Mouse (Mus musculus) limb, embryonic 14.5 days (tissue): ENCODE measurements at regions not wholly inside any gene's neighbourhood (a gene's known extent, or its start where the extent isn't known, plus 50 kb on each side); places are given as distances from the start of the nearest gene placed in this dataset.

Source experiments
- ATAC-seq: fragments of 200-750 bp; cut with Nextera tagmentation; 2 replicates; pipeline ENCODE4 v1.8.0; 2017; ENCODE audit warnings: low read depth, moderate number of reproducible peaks, moderate TSS enrichment; ENCODE audit not compliant: low FRiP score
- DNase-seq: peaks from one replicate; pipeline ENCODE4 v3.0.0-alpha.2; 2015; ENCODE audit warnings: low spot score
- H3K27ac ChIP-seq: fragments of 300-500 bp; sonication (generic); replicated peaks from 2 replicates; pipeline ENCODE4 v1.5.1; 2014; ENCODE audit warnings: low read depth, mild to moderate bottlenecking, low read length, moderate library complexity, mixed read lengths
- H3K27me3 ChIP-seq: fragments of 300-500 bp; sonication (generic); 2 replicates; pipeline ENCODE4 v1.6.1; 2014; ENCODE audit warnings: low read length, mixed read lengths; ENCODE audit not compliant: control insufficient read depth, insufficient read depth
- H3K36me3 ChIP-seq: fragments of 300-500 bp; sonication (generic); 2 replicates; pipeline ENCODE4 v1.6.1; 2014; ENCODE audit warnings: mild to moderate bottlenecking, low read length, moderate library complexity, mixed read lengths; ENCODE audit not compliant: control insufficient read depth, insufficient read depth
- H3K4me1 ChIP-seq: fragments of 300-500 bp; sonication (generic); 2 replicates; pipeline ENCODE4 v1.6.1; 2014; ENCODE audit warnings: antibody characterized with exemption, low read length, mixed read lengths; ENCODE audit not compliant: control insufficient read depth, insufficient read depth
- H3K4me2 ChIP-seq: fragments of 300-500 bp; sonication (generic); replicated peaks from 2 replicates; pipeline ENCODE4 v1.6.1; 2014; ENCODE audit warnings: low read depth, mild to moderate bottlenecking, low read length, moderate library complexity; ENCODE audit not compliant: severe bottlenecking
- H3K4me3 ChIP-seq: fragments of 300-500 bp; sonication (generic); replicated peaks from 2 replicates; pipeline ENCODE4 v1.5.1; 2014; ENCODE audit warnings: low read length
- H3K9ac ChIP-seq: fragments of 300-500 bp; sonication (generic); 2 replicates; pipeline ENCODE4 v1.6.1; 2014; ENCODE audit warnings: mild to moderate bottlenecking, low read depth, low read length, moderate library complexity; ENCODE audit not compliant: severe bottlenecking
- H3K9me3 ChIP-seq: fragments of 300-500 bp; sonication (generic); 2 replicates; pipeline ENCODE4 v1.6.1; 2016; ENCODE audit warnings: low read length; ENCODE audit not compliant: control insufficient read depth
- POLR2A ChIP-seq: fragments of 200-500 bp; IDR thresholded peaks from 2 replicates; pipeline ENCODE4 v1.8.0; 2012; ENCODE audit warnings: inconsistent platforms, mild to moderate bottlenecking, moderate library complexity, borderline replicate concordance; ENCODE audit not compliant: insufficient read depth, insufficient read length; ENCODE audit errors: extremely low read depth
- WGBS: fragments of 180-500 bp; shearing (Covaris S2); extraction: QIAGEN DNeasy Blood & Tissue Kit; methylation state at CpG from one replicate; pipeline ENCODE4 v1.1.7; 2014; 5-methylcytosine and 5-hydroxymethylcytosine counted together

- Histone ChIP-seq H3K36me3 (no peaks in the 10 kb centered on the region), H3K9ac (no peak overlapping the region), H3K9me3 (no peaks in the 10 kb centered on the region), H3K27me3 (no peaks in the 10 kb centered on the region), H3K4me1 (no peaks in the 10 kb centered on the region), H3K27ac (no peak overlapping the region), H3K4me3 (no peak overlapping the region), H3K4me2 (no peak overlapping the region)
- DNase-seq (no peak), ATAC-seq (no peak)
- TF ChIP-seq POLR2A = no peak
- 78% methylated on average over 3 of the region's 3 CpGs for WGBS
Observed at GRCm38 (mm10) chr9:68409786-68410185, 243.8 kb upstream of the Rora start.

DNA sequence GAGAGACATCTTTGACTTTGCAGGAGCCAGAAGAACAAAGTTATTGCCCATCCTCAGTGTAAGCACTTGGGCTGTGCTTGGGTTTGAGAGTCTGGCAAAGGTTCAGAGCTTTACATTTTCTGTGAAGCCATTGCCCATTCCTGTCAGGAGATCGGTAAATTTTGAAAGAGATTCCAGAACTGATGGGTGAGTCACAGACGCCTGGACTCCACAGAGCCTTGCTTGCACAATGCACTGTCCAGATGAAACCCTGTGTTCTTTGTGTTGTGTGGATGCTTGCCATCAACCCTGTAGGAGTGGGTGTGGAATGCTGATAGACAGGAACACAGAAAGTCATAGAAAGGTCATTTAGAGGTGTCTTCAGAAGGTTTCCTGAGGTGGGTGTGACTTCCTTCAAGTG, 227.3 kb upstream of the Rora start:
- 73% methylated on average over 2 of the region's 2 CpGs for WGBS
- no peak for TF ChIP-seq POLR2A
- Histone ChIP-seq H3K9me3 (no peaks in the 10 kb centered on the region), H3K4me1 (no peaks in the 10 kb centered on the region), H3K36me3 (no peaks in the 10 kb centered on the region), H3K27me3 (no peaks in the 10 kb centered on the region), H3K4me3 (no peak overlapping the region), H3K4me2 (no peak overlapping the region), H3K27ac (no peak overlapping the region), H3K9ac (no peak overlapping the region)
- no peak for ATAC-seq
- DNase-seq = no peak

GRCm38 (mm10) chr9:68462755-68463154, 190.8 kb upstream of the Rora start:
- WGBS = 92% methylated on average over 5 of the region's 5 CpGs
- Histone ChIP-seq H3K36me3 (no peaks in the 10 kb centered on the region), H3K9me3 (no peaks in the 10 kb centered on the region), H3K27ac (no peak overlapping the region), H3K27me3 (no peaks in the 10 kb centered on the region), H3K4me1 (no peaks in the 10 kb centered on the region), H3K9ac (no peak overlapping the region), H3K4me3 (no peak overlapping the region), H3K4me2 (no peak overlapping the region)
- no peak for DNase-seq
- no peak for TF ChIP-seq POLR2A
- no peak for ATAC-seq

- no peak overlapping the region for H3K27ac ChIP-seq
- ATAC-seq = no peak
Observed at GRCm38 (mm10) chr9:68463637-68464304, 189.8 kb upstream of the Rora start.

DNA sequence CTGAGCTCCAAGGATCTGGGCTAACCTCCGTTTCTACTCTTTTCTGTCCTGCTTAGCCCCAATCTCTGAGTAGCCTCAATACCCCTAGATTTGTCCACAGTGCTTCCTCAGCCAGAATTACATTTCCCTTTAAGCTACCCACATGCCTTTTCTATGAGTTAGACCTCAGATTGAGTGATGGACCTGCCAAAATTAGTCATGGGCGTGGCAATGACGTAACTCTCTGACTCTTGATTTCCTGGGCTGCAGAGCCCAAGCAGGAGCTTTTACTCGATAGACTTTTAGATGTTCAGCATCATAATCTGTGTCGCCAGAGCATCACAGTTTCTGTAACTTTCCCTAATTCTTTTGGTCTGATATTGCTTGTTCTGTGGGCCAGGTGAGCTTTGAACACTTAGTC, 186.9 kb upstream of the Rora start:
- no peak for DNase-seq
- no peaks in the 10 kb centered on the region for H3K36me3 ChIP-seq
- no peak overlapping the region for H3K4me2 ChIP-seq
- no peak overlapping the region for H3K4me3 ChIP-seq
- no peak overlapping the region for H3K9ac ChIP-seq
- H3K27me3 ChIP-seq = no peaks in the 10 kb centered on the region
- no peaks in the 10 kb centered on the region for H3K9me3 ChIP-seq
- no peak for TF ChIP-seq POLR2A
- 83% methylated on average over 5 of the region's 5 CpGs for WGBS
- no peaks in the 10 kb centered on the region for H3K4me1 ChIP-seq
- no peak overlapping the region for H3K27ac ChIP-seq
- no peak for ATAC-seq

More at GRCm38 (mm10) chr9:68463637-68464304, 189.8 kb upstream of the Rora start:
- no peaks in the 10 kb centered on the region for H3K27me3 ChIP-seq
- no peak overlapping the region for H3K4me2 ChIP-seq
- TF ChIP-seq POLR2A = no peak
- H3K4me1 ChIP-seq = no peaks in the 10 kb centered on the region
- H3K36me3 ChIP-seq = no peaks in the 10 kb centered on the region
- no peaks in the 10 kb centered on the region for H3K9me3 ChIP-seq
- WGBS = 71% methylated on average over 4 of the region's 4 CpGs
- H3K4me3 ChIP-seq = no peak overlapping the region
- DNase-seq = no peak
- H3K9ac ChIP-seq = no peak overlapping the region
